Mouse (Mus musculus) right cerebral cortex, postnatal 4 days (tissue): Measurements from ENCODE around the gene Eva1c.
A peak's percentile ranks its signal among the peaks of the same experiment; 100 is the strongest.
"Not testable (repeated sequence)": the region's sequence is repeated elsewhere in the genome, so short reads cannot be mapped to it uniquely, and the experiment has no call there.

Experiments
- DNase-seq: peaks from one replicate; pipeline ENCODE4 v3.0.0-alpha.2; 2022

Eva1c gene

DNA sequence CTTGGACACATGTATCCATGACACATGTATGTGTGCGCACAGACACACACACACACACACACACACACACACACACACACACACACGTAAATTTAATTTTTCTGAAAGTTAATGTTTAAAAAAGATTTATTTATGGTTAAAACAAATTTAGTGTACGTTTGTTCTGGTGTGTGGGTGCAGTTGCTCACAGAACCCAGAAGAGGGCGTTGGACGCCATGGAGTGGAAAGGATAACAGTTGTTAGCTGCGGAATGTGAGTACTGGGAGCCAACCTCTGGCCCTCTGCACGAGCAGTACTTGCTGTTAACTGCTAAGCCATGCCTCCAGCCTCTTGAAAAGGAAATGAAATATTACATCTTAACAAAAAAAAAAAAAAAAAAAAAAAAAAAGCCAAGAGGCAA, at the start of gene Eva1c:
Gene Eva1c (plus strand): TSS at position 263 of the 400 bp plus-strand sequence.
- DNase-seq = no peak

GRCm38 (mm10) chr16:90779783-90780182, 46.7 kb upstream of the Eva1c start:
- DNase-seq = no peak

DNA sequence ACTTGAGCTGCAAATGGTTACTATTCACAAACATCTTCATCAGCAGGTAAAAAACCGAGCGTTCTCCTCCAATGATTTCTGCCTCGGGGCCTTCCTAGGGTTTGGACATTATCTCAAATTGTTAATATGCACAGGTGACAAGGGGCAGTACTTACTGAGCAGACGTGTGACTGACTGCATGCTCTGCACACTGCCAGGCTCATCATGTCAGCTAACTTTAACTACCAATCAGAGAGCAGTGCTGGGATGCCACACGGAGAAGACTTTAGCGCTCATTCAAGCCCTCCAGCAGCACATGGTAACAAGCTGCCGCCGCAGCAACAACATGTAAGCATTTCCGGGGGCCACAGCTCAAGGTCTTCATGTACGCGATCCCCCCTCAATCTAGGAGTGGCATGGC, 43.2 kb upstream of the Eva1c start:
- no peak for DNase-seq

GRCm38 (mm10) chr16:90785257-90785656, 41.3 kb upstream of the Eva1c start:
- DNase-seq = no peak

GRCm38 (mm10) chr16:90788580-90788979, 37.9 kb upstream of the Eva1c start:
- no peak for DNase-seq

GRCm38 (mm10) chr16:90790946-90791345, 35.6 kb upstream of the Eva1c start:
- no peak for DNase-seq

DNA sequence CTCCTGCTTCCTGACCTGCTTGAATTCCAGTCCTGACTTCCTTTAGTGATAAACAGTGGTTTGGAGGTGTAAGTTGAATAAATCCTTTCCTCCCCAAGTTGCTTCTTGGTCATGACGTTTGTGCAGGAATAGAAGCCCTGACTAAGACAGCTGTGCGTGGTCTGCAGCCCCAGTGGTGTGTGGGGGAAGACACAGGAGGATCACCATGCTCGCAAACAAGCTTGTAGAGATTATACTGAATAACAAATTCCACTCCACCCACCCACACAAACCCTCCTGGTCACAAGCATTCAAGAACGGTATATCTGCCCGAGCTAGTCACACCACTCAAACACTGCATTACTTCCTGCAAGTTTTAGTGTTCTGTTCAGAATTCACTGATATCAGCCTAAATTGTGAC, 34.5 kb upstream of the Eva1c start:
- no peak for DNase-seq

- no peak for DNase-seq
Observed at GRCm38 (mm10) chr16:90792500-90792899, 34.0 kb upstream of the Eva1c start.

- no peak for DNase-seq
Observed at GRCm38 (mm10) chr16:90794708-90795107, 31.8 kb upstream of the Eva1c start.

- DNase-seq = no peak
Observed at GRCm38 (mm10) chr16:90798446-90798845, 28.1 kb upstream of the Eva1c start.

GRCm38 (mm10) chr16:90798848-90799247, 27.7 kb upstream of the Eva1c start:
- no peak for DNase-seq

DNA sequence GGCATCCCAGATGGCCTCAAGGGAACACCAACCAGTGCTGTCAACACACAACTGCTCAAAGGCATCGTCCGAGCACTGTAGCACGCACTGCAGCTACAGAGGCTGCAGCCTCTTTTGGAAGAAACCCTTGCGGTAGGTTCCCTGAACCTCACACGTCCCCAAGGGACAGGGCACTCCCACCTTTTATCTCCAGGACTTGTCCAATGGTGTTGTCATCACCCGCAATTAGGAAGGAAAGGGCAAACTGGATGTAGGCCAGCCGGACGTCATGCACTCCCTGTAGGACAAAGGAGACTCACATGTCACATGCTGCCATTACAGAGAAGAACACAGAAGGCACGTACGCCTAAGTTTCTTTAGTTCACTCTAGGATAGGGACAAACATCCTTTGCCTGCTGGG, 26.7 kb upstream of the Eva1c start:
- DNase-seq = no peak

- no peak for DNase-seq
Observed at GRCm38 (mm10) chr16:90801251-90801650, 25.3 kb upstream of the Eva1c start.

DNA sequence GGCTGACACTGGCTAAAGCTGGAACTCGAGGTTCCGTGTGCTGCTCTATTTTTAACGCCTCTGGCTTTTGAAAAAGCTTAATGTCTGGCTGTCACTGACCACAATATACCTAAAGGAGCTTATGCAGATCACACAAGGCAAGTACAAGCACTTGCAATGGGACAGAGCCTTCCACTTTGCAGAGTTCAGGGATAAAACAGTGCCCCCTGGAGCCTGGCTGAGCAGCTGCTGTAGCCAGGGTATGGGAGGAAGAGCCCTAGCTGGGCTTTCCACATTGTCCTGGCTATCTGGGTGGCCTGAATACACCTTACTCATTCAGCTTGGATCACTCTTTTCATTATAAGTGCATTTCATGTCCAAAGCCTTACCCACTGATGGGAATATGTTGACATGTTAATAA, 24.6 kb upstream of the Eva1c start:
- no peak for DNase-seq

GRCm38 (mm10) chr16:90804466-90804865, 22.1 kb upstream of the Eva1c start:
- no peak for DNase-seq

DNA sequence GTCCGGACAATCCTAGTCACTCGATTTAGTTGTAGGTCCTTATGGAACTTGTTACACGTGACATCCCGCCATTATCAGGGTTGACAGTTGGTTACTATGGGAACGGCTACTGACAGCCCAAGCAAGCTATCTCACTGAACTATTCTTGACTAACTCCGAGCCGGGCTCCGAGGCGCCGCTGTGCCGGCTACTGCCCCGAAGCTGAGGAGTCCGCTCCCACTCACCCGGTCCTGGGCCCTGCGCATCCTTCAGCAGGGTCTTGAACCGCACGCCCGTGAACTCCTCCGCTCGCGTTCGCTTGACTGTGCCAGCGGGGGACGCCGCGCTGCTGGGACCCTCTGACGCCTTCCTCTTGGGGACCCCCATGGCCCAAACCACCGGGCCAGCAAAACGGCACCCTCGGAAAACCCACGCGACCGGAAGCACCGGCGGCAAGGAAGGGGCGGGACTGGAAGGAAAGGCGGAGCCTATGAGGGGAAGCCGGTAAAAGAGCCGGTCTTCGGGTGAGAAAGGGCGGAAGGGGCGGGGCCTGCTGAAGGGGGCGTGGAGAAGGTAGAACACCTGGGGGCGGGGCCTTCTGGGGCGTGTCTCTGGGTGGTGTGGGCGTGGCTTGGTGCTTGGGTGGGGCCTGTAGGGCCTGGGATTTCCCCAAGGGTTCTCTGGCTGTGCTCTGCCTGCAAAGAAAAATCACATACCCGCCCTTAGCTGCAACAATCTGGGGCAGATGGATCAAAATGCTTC, 16.4 kb upstream of the Eva1c start, which contains the start of gene Urb1:
Gene Urb1 (minus strand): TSS at position 439 of the 741 bp plus-strand sequence.
- DNase-seq = peak; percentile 98

DNA sequence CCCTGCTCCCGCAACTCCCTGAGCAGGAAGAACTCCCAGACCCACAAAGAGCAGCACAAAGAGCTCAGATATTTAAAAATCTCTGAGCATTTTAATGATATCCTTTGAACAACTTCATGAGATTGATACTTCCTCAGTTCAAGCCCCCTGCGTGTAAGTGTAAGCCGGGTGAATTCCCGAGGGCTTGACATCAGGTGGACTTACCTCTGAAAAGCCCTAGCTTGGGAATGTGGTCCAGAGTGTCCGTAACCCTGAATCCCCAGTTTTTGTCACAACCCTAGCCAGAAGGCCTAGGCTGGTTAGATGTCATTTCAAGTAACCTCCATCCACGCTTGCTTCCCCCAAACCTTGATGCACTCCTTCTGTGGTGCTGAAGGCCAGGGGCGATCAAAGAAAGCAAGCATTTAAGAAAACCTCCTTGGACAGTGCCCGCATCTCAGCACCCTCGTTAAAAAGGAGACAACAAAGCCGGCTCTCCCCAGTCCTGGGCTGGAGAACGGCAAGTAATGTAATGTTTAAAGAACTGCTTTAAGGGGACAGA, 15.7 kb upstream of the Eva1c start:
- no peak for DNase-seq

DNA sequence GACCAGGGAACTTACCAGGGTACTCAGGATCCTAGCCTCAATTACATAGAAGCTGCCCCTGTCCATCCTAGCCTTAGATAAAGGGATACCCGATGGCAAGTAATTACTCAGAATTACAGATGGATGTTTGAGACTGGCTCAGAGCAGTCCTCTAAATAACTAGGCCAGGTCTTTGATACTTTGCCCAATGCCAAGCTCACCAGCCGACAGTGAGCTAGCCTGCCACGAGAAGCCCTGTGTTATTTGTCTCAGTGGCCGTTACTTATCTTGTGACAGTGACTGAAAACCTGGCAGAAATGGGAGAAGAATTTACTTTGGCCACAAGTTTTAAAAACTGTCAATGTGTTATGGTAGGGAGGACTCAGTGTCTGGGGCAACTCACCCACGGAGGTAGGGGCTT, 14.4 kb upstream of the Eva1c start:
- DNase-seq = no peak

GRCm38 (mm10) chr16:90820326-90820725, 6.2 kb upstream of the Eva1c start:
- no peak for DNase-seq

- DNase-seq = no peak
Observed at GRCm38 (mm10) chr16:90821046-90821697, 5.3 kb upstream of the Eva1c start.

DNA sequence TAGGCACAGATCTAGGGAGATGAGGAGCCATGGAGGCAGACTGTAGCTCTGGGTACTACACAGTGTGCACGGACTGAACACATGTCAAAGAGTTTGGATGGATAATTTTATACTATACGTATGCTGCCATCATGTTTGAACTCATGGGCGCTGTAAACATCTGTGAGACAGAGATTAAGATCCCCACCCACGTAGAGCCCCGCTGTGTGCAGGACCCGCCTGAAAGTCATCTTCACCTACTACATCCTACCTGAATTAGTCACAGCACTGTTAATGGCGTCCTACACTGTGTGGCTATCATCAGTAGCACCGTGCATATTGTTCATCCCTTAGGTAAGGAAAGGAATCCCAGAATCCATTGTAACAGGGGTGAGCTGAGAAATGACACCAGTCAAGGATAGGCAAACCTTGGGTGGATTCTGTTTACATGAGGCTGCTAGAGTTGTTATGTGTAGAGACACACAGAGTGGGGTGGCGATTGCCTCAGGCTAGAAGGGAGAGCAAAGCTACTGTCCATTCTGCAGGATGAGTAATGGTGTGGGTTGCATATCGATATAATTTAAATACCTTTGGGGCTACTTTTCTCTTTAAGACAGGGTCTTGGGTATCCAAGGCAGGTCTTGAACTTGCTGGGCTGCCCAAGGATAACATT, 4.1 kb upstream of the Eva1c start:
- DNase-seq = no peak

GRCm38 (mm10) chr16:90822981-90823380, 3.5 kb upstream of the Eva1c start:
- no peak for DNase-seq

- not testable (repeated sequence) for DNase-seq
Observed at GRCm38 (mm10) chr16:90823986-90824385, 2.5 kb upstream of the Eva1c start.

DNA sequence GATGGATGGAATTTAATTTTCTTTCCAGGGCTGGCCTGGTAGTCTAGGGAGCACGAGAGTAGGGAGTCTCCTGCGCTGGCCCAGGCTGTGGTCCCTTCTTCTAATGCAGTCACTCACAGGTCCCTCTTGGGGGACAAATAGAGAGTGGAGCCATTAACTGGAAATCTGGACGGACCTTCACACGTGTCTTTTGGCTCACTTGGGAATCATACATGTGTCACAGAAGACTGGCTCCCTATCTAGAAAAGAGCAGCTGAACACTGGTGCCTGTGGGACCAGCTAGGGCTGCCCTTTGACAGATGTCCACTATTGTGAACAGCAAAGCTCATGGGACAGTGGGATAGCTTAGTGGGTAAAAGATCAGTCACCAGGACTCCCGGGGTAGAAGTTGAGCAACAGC, 478 bp upstream of the Eva1c start:
- no peak for DNase-seq
